Mouse (Mus musculus): ENCODE measurements around the gene Cep57l1.

The Cep57l1 gene

DNA sequence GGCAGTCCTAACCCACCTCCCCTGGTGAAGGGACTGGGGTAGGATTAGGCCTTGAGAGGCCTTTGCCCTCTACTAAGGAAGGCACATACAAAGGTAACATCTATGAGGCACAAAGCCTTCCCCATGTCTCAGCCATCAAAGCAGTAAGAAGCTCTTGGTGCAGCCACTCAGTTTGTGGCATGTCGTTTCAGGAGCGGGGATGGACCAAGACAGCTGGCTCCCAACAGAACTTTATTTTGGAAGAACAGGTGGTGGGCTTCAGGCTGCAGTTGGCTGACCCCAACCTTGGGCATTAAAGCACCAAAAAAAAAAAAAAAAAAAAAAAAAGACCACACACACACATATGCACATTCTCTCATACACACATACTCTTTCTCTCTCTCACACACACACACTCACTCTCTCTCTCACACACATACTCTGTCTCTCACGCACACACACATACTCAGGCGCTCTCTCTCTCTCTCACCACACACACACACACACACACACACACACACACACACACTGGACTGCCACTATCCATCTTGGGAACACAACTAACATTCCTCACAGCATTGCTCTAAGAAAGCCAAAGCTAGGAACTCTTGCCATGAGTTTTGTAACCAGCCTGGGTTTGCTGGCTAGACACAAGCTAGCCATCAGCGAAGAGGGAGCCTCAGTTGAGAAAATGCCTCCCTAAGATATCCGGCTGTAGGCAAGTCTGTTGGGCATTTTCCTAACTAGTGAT is 133.7 kb downstream of the Cep57l1 start:
- DNase-seq, result no peak

DNA sequence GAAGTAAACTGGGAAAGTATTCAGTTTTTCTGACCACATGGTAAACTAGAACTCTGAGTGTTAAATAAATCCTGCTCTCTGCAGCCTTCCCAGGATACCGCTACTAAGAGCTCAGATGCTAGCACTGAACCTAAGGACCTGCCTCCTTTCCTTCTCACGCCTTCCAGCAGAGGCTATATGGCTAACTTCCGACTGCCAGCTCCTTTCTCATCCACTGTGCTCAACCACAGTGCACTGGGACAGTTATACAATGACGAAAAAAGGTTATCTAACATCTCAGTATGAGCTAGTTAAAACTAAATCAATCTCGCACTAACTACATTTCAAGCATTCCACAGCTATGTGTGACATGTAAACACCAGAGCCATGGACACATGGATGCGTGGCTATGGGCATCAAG is 134.4 kb downstream of the Cep57l1 start:
- no peak for DNase-seq

DNA sequence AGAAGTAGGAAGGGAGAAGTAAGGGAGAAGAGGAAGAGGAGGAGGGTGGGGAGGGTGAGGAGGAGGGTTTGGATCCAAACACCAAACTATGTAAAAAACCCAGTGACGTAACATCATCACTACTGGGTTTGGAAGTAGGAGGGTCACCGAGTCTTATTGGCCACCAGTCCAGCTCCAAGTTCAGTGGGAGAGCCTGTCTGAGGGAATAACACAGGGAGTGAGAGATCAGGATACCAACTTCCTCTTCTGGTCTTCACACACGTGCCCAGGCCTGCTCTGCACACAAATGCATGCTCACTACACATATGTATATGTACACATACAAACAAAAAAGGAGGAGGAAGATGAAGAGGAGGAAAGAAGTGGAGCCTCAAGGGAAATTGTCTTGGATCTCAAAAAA is 135.3 kb downstream of the Cep57l1 start:
- DNase-seq, result no peak

DNA sequence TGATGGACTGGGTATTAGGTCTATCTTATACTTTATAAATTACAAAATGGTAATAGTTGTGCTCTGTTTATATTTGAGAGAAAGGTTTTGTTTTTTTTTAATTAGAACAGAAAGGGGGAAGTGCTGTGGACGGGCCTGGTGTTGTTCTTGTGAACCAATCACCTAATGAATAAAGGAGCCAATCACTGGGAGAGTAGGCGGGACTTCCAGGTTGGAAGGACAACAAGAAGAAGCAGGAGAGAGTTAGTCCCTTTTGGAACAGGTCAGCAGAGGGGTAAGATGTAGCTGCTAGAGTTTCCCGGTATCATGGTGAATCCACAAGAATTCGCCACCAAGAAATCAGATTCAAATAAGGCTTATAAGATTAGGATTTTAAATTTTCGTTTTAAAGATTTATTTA is 139.5 kb downstream of the Cep57l1 start:
- DNase-seq, result no peak
